Mouse (Mus musculus): ENCODE results near the gene Apoc3. TPM values are rescaled to one million over a fixed set of nuclear protein-coding genes. Genes with fewer than 3 reads are reported as not detected.

Gene Apoc3
- total and polyA plus RNA-seq, 3 experiments = 0.33 TPM; not detected in 2

DNA sequence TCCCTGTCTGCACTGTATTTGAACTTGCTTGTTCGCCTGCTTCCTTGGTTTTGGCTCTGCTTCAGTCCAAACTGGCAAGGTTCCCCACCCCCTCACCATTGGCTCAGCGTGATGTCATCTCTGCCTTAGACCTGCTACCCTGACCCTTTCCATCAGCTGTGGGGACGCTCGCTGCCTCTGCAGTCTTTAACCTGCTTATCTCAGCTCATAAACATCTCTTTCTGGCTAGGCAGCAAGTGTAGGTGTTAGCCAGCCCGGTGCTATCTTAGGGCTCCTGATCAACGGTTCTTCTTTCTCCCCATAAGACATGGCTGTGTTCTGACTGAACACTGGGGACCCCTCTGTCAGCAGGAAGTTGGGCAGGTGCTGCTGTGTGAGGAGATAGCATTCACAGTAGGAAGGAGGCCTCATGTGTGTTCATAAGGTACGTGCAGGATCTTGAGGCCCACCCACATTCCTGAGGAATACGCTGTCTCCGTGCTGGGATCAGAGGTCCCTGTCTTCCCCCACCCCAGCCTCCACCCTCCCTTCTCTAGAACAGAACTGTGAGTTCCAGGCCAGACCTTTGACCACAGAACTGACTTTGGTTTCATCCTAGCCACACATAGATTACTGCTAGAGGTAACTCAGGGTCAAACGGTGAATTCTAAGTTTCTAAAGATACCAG lies 28.5 kb downstream of the Apoc3 start:
- peaks cover 90% of the 10 kb centered on the region for H3K4me1 ChIP-seq (ENCODE audit: insufficient read depth, low read depth, low read length)
- peak overlapping the region; percentile 31; the same call in 1 of the 2 replicates for H3K4me3 ChIP-seq (ENCODE audit: low read depth, low read length)
- DNase-seq (ENCODE audit: low spot score) (peak; percentile 94), ATAC-seq (ENCODE audit: extremely low read depth, insufficient number of reproducible peaks, low FRiP score, poor library complexity, severe bottlenecking) (peak; percentile 89)
- no peaks in the 10 kb centered on the region for H3K27me3 ChIP-seq (ENCODE audit: insufficient read depth, low read length)
- H3K36me3 ChIP-seq (replicated peaks) = peaks cover 88% of the 10 kb centered on the region
- peak; percentile 73 for TF ChIP-seq TAL1 (conservative IDR thresholded peaks at IDR 0.05; ENCODE audit: low read depth, low read length)
- TF ChIP-seq GATA1 (IDR thresholded peaks at IDR 0.05; ENCODE audit: borderline replicate concordance, low read length) = no peak
- H3K9me3 ChIP-seq (replicated peaks) = no peaks in the 10 kb centered on the region

DNA sequence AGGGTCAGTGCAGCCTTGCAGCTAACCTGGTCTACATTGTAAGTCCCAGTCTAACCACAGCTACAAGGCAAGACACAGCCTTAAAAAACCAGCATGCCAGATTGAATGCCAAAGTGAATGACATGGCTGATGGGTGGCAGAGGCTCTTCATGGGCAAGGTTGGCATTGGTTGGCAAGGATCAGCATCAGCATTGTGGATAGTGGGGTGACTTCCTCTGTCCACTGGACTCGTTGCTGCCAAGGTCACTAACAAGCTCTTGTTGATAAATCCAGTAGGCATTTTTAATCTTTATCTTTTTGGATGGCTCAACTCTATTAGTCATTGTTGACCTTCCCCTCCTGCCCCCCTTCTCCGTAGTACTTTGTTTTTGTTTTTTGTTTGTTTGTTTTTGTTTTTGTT lies 35.8 kb downstream of the Apoc3 start:
- Histone ChIP-seq H3K4me1 (ENCODE audit: insufficient read depth, low read depth, low read length) (peaks cover 61% of the 10 kb centered on the region), H3K36me3 (replicated peaks) (peaks cover 94% of the 10 kb centered on the region), H3K4me3 (ENCODE audit: low read depth, low read length) (no peak overlapping the region), H3K9me3 (replicated peaks) (no peaks in the 10 kb centered on the region), H3K27me3 (ENCODE audit: insufficient read depth, low read length) (no peaks in the 10 kb centered on the region)
- no peak for DNase-seq (ENCODE audit: low spot score)
- no peak for ATAC-seq (ENCODE audit: extremely low read depth, insufficient number of reproducible peaks, low FRiP score, poor library complexity, severe bottlenecking)
- TF ChIP-seq CTCF (IDR thresholded peaks at IDR 0.05; ENCODE audit: low read depth, low read length) = no peak
- no peak for TF ChIP-seq GATA2 (IDR thresholded peaks at IDR 0.05; ENCODE audit: borderline replicate concordance, low read depth, low read length)
- no peak for TF ChIP-seq TAL1 (conservative IDR thresholded peaks at IDR 0.05; ENCODE audit: low read depth, low read length)
- no peak for TF ChIP-seq POLR2AphosphoS5 (IDR thresholded peaks at IDR 0.05; ENCODE audit: insufficient replicate concordance, low read depth, low read length)
- no peak for TF ChIP-seq GATA1 (IDR thresholded peaks at IDR 0.05; ENCODE audit: borderline replicate concordance, low read length)

DNA sequence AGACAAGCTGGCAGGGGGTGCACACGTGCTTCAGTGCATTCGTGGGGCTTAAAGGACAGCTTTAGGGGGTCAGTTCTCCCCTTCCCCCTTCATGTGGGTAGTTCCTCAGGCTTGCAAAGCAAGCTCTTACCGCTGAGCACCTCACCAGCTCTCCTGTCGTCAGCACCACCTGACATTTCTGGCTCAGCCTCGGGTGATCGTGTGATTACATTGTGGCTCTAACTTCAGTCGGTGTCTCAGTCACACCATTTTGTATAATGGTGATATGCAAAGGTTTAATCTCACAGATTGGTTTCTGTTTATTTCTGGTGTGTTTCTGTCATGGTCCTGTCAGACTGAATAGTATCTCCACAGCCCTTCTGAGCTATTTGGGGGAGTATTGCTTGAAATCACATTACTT lies 36.5 kb downstream of the Apoc3 start:
- ATAC-seq (ENCODE audit: extremely low read depth, insufficient number of reproducible peaks, low FRiP score, poor library complexity, severe bottlenecking) (no peak), DNase-seq (ENCODE audit: low spot score) (no peak)
- peaks cover 94% of the 10 kb centered on the region for H3K36me3 ChIP-seq (replicated peaks)
- TF ChIP-seq CTCF (IDR thresholded peaks at IDR 0.05; ENCODE audit: low read depth, low read length) = no peak
- no peak for TF ChIP-seq TAL1 (conservative IDR thresholded peaks at IDR 0.05; ENCODE audit: low read depth, low read length)
- no peak for TF ChIP-seq GATA2 (IDR thresholded peaks at IDR 0.05; ENCODE audit: borderline replicate concordance, low read depth, low read length)
- TF ChIP-seq GATA1 (IDR thresholded peaks at IDR 0.05; ENCODE audit: borderline replicate concordance, low read length) = no peak
- TF ChIP-seq POLR2AphosphoS5 (IDR thresholded peaks at IDR 0.05; ENCODE audit: insufficient replicate concordance, low read depth, low read length) = no peak
- H3K4me1 ChIP-seq (ENCODE audit: insufficient read depth, low read depth, low read length) = peaks cover 54% of the 10 kb centered on the region
- H3K4me3 ChIP-seq (ENCODE audit: low read depth, low read length) = no peak overlapping the region
- no peaks in the 10 kb centered on the region for H3K27me3 ChIP-seq (ENCODE audit: insufficient read depth, low read length)
- no peaks in the 10 kb centered on the region for H3K9me3 ChIP-seq (replicated peaks)

DNA sequence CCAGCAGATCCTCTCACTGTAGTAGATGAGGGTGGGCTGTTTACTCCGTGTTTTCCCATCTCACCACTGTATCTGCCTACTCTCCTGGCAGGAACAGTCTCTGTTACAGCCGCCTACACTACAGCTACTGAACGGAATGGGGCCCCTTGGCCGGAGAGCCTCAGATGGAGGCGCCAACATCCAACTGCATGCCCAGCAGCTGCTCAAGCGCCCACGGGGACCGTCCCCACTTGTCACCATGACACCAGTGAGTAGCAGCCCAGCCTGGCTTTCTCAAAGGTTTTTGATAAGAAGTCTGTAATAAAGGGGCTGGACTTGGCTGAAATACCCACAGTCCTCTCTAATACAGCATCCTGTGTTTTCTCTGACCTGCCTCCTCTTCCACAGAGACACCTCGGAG lies 37.0 kb downstream of the Apoc3 start:
- Histone ChIP-seq H3K4me3 (ENCODE audit: low read depth, low read length) (no peak overlapping the region), H3K4me1 (ENCODE audit: insufficient read depth, low read depth, low read length) (peaks cover 50% of the 10 kb centered on the region), H3K36me3 (replicated peaks) (peaks cover 95% of the 10 kb centered on the region), H3K9me3 (replicated peaks) (no peaks in the 10 kb centered on the region), H3K27me3 (ENCODE audit: insufficient read depth, low read length) (no peaks in the 10 kb centered on the region)
- DNase-seq (ENCODE audit: low spot score) (no peak), ATAC-seq (ENCODE audit: extremely low read depth, insufficient number of reproducible peaks, low FRiP score, poor library complexity, severe bottlenecking) (no peak)
- TF ChIP-seq GATA2 (IDR thresholded peaks at IDR 0.05; ENCODE audit: borderline replicate concordance, low read depth, low read length) = no peak
- no peak for TF ChIP-seq GATA1 (IDR thresholded peaks at IDR 0.05; ENCODE audit: borderline replicate concordance, low read length)
- no peak for TF ChIP-seq POLR2AphosphoS5 (IDR thresholded peaks at IDR 0.05; ENCODE audit: insufficient replicate concordance, low read depth, low read length)
- TF ChIP-seq CTCF (IDR thresholded peaks at IDR 0.05; ENCODE audit: low read depth, low read length) = no peak
- no peak for TF ChIP-seq TAL1 (conservative IDR thresholded peaks at IDR 0.05; ENCODE audit: low read depth, low read length)

- H3K4me3 ChIP-seq (ENCODE audit: low read depth, low read length) = no peak overlapping the region
- no peaks in the 10 kb centered on the region for H3K9me3 ChIP-seq (replicated peaks)
- no peaks in the 10 kb centered on the region for H3K27me3 ChIP-seq (ENCODE audit: insufficient read depth, low read length)
- ATAC-seq (ENCODE audit: extremely low read depth, insufficient number of reproducible peaks, low FRiP score, poor library complexity, severe bottlenecking) = no peak
- H3K4me1 ChIP-seq (ENCODE audit: insufficient read depth, low read depth, low read length) = peaks cover 34% of the 10 kb centered on the region
- peaks cover 85% of the 10 kb centered on the region for H3K36me3 ChIP-seq (replicated peaks)
- no peak for TF ChIP-seq GATA1 (IDR thresholded peaks at IDR 0.05; ENCODE audit: borderline replicate concordance, low read length)
- TF ChIP-seq CTCF (IDR thresholded peaks at IDR 0.05; ENCODE audit: low read depth, low read length) = no peak
- no peak for TF ChIP-seq TAL1 (conservative IDR thresholded peaks at IDR 0.05; ENCODE audit: low read depth, low read length)
- DNase-seq (ENCODE audit: low spot score) = no peak
These were observed 38.7 kb downstream of the Apoc3 start for GRCm38 (mm10) chr9:46196699-46197169.

- TF ChIP-seq GATA2 (IDR thresholded peaks at IDR 0.05; ENCODE audit: borderline replicate concordance, low read depth, low read length) = no peak
- TF ChIP-seq CTCF (IDR thresholded peaks at IDR 0.05; ENCODE audit: low read depth, low read length) = no peak
- TF ChIP-seq POLR2AphosphoS5 (IDR thresholded peaks at IDR 0.05; ENCODE audit: insufficient replicate concordance, low read depth, low read length) = no peak
- TF ChIP-seq GATA1 (IDR thresholded peaks at IDR 0.05; ENCODE audit: borderline replicate concordance, low read length) = no peak
- no peak for TF ChIP-seq TAL1 (conservative IDR thresholded peaks at IDR 0.05; ENCODE audit: low read depth, low read length)
- Histone ChIP-seq H3K4me3 (ENCODE audit: low read depth, low read length) (no peak overlapping the region), H3K36me3 (replicated peaks) (peaks cover 82% of the 10 kb centered on the region), H3K9me3 (replicated peaks) (no peaks in the 10 kb centered on the region), H3K27me3 (ENCODE audit: insufficient read depth, low read length) (no peaks in the 10 kb centered on the region), H3K4me1 (ENCODE audit: insufficient read depth, low read depth, low read length) (peaks cover 30% of the 10 kb centered on the region)
- DNase-seq (ENCODE audit: low spot score) (no peak), ATAC-seq (ENCODE audit: extremely low read depth, insufficient number of reproducible peaks, low FRiP score, poor library complexity, severe bottlenecking) (no peak)
These were observed 40.6 kb downstream of the Apoc3 start for GRCm38 (mm10) chr9:46194809-46195208.

Measured in G1E (cell line).